Mouse (Mus musculus): Measurements from ENCODE around the gene Nav2. TPM values are rescaled to one million over a fixed set of nuclear protein-coding genes. Genes with fewer than 3 reads are reported as not detected.

The Nav2 gene
- polyA plus RNA-seq, 1 experiment, result 51.7 TPM

DNA sequence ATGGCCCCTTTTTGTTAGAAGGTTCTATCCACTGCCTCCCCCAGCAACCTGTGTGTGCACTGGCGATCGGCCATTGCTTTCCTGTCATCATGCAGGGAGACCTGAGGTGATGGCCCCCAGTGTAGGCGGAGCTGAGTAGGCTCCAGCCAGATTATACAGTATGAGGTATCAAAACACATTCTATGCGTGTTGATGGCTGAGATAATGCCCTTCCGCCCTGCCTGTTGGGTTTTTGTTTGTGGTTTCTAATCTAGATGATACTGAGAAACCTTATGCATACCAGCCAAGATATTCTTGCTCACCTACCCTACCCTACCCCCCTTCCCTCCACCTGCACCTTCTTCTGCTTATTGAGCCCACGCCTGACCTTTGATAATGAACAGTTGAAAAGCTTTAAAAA is 291.8 kb downstream of the Nav2 start:
- no peaks in the 10 kb centered on the region for H3K4me1 ChIP-seq (ENCODE audit: control insufficient read depth, insufficient read depth, low read length)
- H3K4me3 ChIP-seq (ENCODE audit: low read depth, low read length), result no peak overlapping the region
- no peaks in the 10 kb centered on the region for H3K9me3 ChIP-seq (replicated peaks; ENCODE audit: control insufficient read depth, insufficient read depth, low read length, poor library complexity, severe bottlenecking)
- no peaks in the 10 kb centered on the region for H3K27me3 ChIP-seq (ENCODE audit: control insufficient read depth, insufficient read depth, low read length, poor library complexity, severe bottlenecking)
- no peak for TF ChIP-seq POLR2A (IDR thresholded peaks at IDR 0.05; ENCODE audit: insufficient read depth, low read length)
- no peak for TF ChIP-seq CTCF (IDR thresholded peaks at IDR 0.05; ENCODE audit: low read depth, low read length)
- no peak for TF ChIP-seq EP300 (IDR thresholded peaks at IDR 0.05; ENCODE audit: insufficient read depth, low read depth, low read length)
- H3K9ac ChIP-seq (ENCODE audit: low read depth, poor library complexity, severe bottlenecking), result no peak overlapping the region
- no peaks in the 10 kb centered on the region for H3K36me3 ChIP-seq (ENCODE audit: control insufficient read depth, insufficient read depth, low read length, poor library complexity, severe bottlenecking)
- H3K27ac ChIP-seq (ENCODE audit: insufficient read depth, low read length), result no peak overlapping the region

DNA sequence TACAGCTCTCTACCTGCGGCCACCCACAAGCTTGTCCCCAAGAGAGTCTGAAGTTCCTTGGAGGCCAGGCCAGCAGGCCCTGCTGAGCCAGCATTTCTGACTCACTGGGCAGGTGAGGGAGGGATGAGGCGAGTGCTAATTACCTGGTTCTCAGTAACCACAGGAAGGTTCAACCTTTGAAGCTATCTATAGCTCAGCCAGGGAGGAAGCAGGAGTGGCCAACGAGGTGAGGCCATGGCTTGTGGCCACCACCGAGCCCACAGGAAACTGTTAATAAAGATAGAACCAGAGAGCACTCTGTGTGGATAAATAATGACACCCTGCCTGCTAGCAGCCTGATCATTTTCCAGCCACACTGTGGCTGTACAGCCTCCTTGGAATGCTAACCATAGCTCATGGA is 294.5 kb downstream of the Nav2 start:
- H3K27me3 ChIP-seq (ENCODE audit: control insufficient read depth, insufficient read depth, low read length, poor library complexity, severe bottlenecking), result no peaks in the 10 kb centered on the region

DNA sequence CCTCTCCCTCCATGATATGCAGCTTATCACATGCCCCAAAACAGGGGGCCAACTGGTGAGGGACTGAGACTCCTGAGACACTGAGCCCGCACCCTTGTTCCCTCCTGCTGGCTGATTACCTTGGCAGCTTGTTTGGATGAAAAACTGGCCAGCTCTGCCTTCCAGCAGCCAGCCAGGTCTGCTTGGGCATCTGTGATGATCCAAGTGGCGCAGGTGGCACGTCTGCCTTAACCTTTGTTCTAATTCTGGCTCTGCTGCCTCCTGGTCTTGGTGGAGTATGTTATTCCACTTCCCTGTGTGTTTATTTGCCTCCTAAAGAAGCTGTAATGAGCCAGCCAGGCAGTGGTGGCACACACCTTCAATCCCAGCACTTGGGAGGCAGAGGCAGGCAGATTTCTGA is 296.3 kb downstream of the Nav2 start:
- H3K27ac ChIP-seq (ENCODE audit: insufficient read depth, low read length), result no peak overlapping the region
- H3K9me3 ChIP-seq (replicated peaks; ENCODE audit: control insufficient read depth, insufficient read depth, low read length, poor library complexity, severe bottlenecking), result no peaks in the 10 kb centered on the region
- H3K27me3 ChIP-seq (ENCODE audit: control insufficient read depth, insufficient read depth, low read length, poor library complexity, severe bottlenecking), result no peaks in the 10 kb centered on the region
- H3K9ac ChIP-seq (ENCODE audit: low read depth, poor library complexity, severe bottlenecking), result no peak overlapping the region
- TF ChIP-seq EP300 (IDR thresholded peaks at IDR 0.05; ENCODE audit: insufficient read depth, low read depth, low read length), result no peak
- no peak for TF ChIP-seq CTCF (IDR thresholded peaks at IDR 0.05; ENCODE audit: low read depth, low read length)
- TF ChIP-seq POLR2A (IDR thresholded peaks at IDR 0.05; ENCODE audit: insufficient read depth, low read length), result no peak
- H3K4me3 ChIP-seq (ENCODE audit: low read depth, low read length), result no peak overlapping the region
- no peaks in the 10 kb centered on the region for H3K36me3 ChIP-seq (ENCODE audit: control insufficient read depth, insufficient read depth, low read length, poor library complexity, severe bottlenecking)
- H3K4me1 ChIP-seq (ENCODE audit: control insufficient read depth, insufficient read depth, low read length), result no peaks in the 10 kb centered on the region

More for the DNA sequence above, 294.5 kb downstream of the Nav2 start:
- Histone ChIP-seq H3K9me3 (replicated peaks; ENCODE audit: control insufficient read depth, insufficient read depth, low read length, poor library complexity, severe bottlenecking) (no peaks in the 10 kb centered on the region), H3K36me3 (ENCODE audit: control insufficient read depth, insufficient read depth, low read length, poor library complexity, severe bottlenecking) (no peaks in the 10 kb centered on the region), H3K4me1 (ENCODE audit: control insufficient read depth, insufficient read depth, low read length) (no peaks in the 10 kb centered on the region), H3K4me3 (ENCODE audit: low read depth, low read length) (no peak overlapping the region), H3K9ac (ENCODE audit: low read depth, poor library complexity, severe bottlenecking) (no peak overlapping the region), H3K27ac (ENCODE audit: insufficient read depth, low read length) (no peak overlapping the region)
- TF ChIP-seq CTCF (IDR thresholded peaks at IDR 0.05; ENCODE audit: low read depth, low read length) (no peak), EP300 (IDR thresholded peaks at IDR 0.05; ENCODE audit: insufficient read depth, low read depth, low read length) (no peak), POLR2A (IDR thresholded peaks at IDR 0.05; ENCODE audit: insufficient read depth, low read length) (no peak)

DNA sequence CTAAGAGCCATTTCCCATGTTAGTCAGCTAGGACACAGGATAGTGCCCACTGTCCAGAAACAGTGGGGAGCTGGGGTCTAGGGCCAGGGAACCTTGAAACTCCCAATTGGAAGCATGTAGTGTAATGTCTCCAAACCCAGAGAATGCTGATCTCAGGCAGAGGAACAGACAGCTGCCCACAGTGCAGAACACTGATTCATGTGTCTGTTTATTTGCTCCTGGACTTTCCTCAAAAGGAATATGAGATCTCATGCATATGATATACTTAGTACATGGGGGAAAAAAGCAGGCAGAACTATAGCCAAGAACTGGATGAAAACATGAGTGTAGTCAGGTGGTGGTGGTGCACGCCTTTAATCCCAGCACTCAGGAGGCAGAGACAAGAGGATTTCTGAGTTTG is 297.0 kb downstream of the Nav2 start:
- no peak overlapping the region for H3K9ac ChIP-seq (ENCODE audit: low read depth, poor library complexity, severe bottlenecking)
- H3K27ac ChIP-seq (ENCODE audit: insufficient read depth, low read length), result no peak overlapping the region
- H3K4me1 ChIP-seq (ENCODE audit: control insufficient read depth, insufficient read depth, low read length), result no peaks in the 10 kb centered on the region
- TF ChIP-seq CTCF (IDR thresholded peaks at IDR 0.05; ENCODE audit: low read depth, low read length), result no peak
- TF ChIP-seq EP300 (IDR thresholded peaks at IDR 0.05; ENCODE audit: insufficient read depth, low read depth, low read length), result no peak
- no peak for TF ChIP-seq POLR2A (IDR thresholded peaks at IDR 0.05; ENCODE audit: insufficient read depth, low read length)
- no peak overlapping the region for H3K4me3 ChIP-seq (ENCODE audit: low read depth, low read length)
- no peaks in the 10 kb centered on the region for H3K36me3 ChIP-seq (ENCODE audit: control insufficient read depth, insufficient read depth, low read length, poor library complexity, severe bottlenecking)
- H3K27me3 ChIP-seq (ENCODE audit: control insufficient read depth, insufficient read depth, low read length, poor library complexity, severe bottlenecking), result no peaks in the 10 kb centered on the region
- H3K9me3 ChIP-seq (replicated peaks; ENCODE audit: control insufficient read depth, insufficient read depth, low read length, poor library complexity, severe bottlenecking), result no peaks in the 10 kb centered on the region

DNA sequence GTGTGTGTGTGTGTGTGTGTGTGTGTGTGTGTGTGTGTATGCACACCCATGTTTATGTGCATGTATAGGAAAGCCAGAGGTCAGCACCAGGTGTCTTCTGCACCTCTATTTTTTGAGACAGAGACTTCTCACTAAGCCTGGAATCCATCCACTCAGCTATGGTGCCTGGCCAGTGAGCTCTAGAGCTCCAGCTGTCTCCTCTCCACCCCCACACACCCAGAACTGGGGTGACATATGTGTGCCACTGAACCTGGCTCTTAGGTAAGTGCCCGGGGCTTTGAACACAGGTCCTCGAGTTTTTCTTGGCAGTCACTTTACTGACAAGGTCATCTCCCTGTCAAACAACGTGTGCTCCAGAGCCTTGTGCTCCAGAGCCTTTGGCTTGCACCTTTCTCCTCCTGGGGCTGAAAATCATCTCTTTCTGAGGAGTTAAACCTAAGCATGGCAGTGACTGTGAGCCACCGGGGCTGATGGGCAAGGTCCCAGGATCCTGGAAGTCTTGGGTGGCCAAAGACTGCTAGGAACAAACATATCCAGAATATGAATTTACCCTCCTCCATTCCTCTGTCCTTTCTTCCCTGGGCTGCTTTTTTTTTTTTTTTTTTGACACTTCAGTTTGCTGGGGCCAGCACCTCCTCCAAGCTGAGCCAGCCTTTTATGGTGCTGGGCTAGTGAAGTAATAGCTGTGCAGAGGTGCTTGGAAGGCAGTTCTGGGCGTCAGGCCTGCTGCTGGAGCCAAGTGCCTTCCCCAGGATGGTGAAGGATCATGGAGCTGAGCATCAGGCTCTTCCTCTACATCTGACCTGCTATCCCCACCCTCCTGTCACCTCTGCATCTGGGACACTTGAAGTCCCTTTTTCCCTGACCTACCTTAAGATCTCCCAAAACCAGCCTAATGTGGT is 298.5 kb downstream of the Nav2 start:
- Histone ChIP-seq H3K4me3 (ENCODE audit: low read depth, low read length) (no peak overlapping the region), H3K27me3 (ENCODE audit: control insufficient read depth, insufficient read depth, low read length, poor library complexity, severe bottlenecking) (no peaks in the 10 kb centered on the region), H3K9me3 (replicated peaks; ENCODE audit: control insufficient read depth, insufficient read depth, low read length, poor library complexity, severe bottlenecking) (no peaks in the 10 kb centered on the region), H3K4me1 (ENCODE audit: control insufficient read depth, insufficient read depth, low read length) (no peaks in the 10 kb centered on the region), H3K36me3 (ENCODE audit: control insufficient read depth, insufficient read depth, low read length, poor library complexity, severe bottlenecking) (no peaks in the 10 kb centered on the region), H3K27ac (ENCODE audit: insufficient read depth, low read length) (no peak overlapping the region), H3K9ac (ENCODE audit: low read depth, poor library complexity, severe bottlenecking) (no peak overlapping the region)
- TF ChIP-seq EP300 (IDR thresholded peaks at IDR 0.05; ENCODE audit: insufficient read depth, low read depth, low read length) (no peak), CTCF (IDR thresholded peaks at IDR 0.05; ENCODE audit: low read depth, low read length) (no peak), POLR2A (IDR thresholded peaks at IDR 0.05; ENCODE audit: insufficient read depth, low read length) (no peak)

DNA sequence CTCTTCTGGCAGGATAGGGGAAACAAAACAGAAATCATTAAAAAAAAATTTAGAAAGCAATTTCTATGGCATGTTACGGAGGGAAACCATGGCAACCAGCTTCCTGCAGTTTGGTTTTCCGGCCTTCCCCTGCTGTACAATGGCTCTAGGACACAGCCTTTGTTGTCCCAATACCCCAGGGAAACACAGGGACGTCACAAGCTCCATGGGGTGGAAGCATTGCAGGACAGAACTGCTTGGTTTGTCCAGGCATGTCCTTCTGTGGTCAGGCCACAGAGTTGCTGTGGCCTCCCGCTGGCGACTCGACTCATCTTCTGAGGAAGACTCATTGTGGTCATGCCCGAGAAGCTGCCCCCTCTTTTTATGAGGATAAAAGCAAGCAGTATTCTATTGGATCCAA is 301.0 kb downstream of the Nav2 start:
- Histone ChIP-seq H3K9ac (ENCODE audit: low read depth, poor library complexity, severe bottlenecking) (no peak overlapping the region), H3K4me3 (ENCODE audit: low read depth, low read length) (no peak overlapping the region), H3K9me3 (replicated peaks; ENCODE audit: control insufficient read depth, insufficient read depth, low read length, poor library complexity, severe bottlenecking) (no peaks in the 10 kb centered on the region), H3K27ac (ENCODE audit: insufficient read depth, low read length) (no peak overlapping the region), H3K4me1 (ENCODE audit: control insufficient read depth, insufficient read depth, low read length) (no peaks in the 10 kb centered on the region), H3K36me3 (ENCODE audit: control insufficient read depth, insufficient read depth, low read length, poor library complexity, severe bottlenecking) (no peaks in the 10 kb centered on the region), H3K27me3 (ENCODE audit: control insufficient read depth, insufficient read depth, low read length, poor library complexity, severe bottlenecking) (no peaks in the 10 kb centered on the region)
- TF ChIP-seq POLR2A (IDR thresholded peaks at IDR 0.05; ENCODE audit: insufficient read depth, low read length) (no peak), CTCF (IDR thresholded peaks at IDR 0.05; ENCODE audit: low read depth, low read length) (no peak), EP300 (IDR thresholded peaks at IDR 0.05; ENCODE audit: insufficient read depth, low read depth, low read length) (no peak)

All from ES-Bruce4 (cell line).